Mouse (Mus musculus) ES-Bruce4 (cell line): Measurements from ENCODE around the gene Slc12a1.

Experiments used
- CTCF ChIP-seq: IDR thresholded peaks from one replicate; pipeline ENCODE4 v1.8.1; 2011; ENCODE audit warnings: low read depth, low read length
- EP300 ChIP-seq: IDR thresholded peaks from 2 replicates; pipeline ENCODE4 v1.6.1; 2011; ENCODE audit warnings: low read depth, low read length; ENCODE audit not compliant: insufficient read depth
- POLR2A ChIP-seq: IDR thresholded peaks from one replicate; pipeline ENCODE4 v1.8.1; 2011; ENCODE audit warnings: low read length; ENCODE audit not compliant: insufficient read depth

DNA sequence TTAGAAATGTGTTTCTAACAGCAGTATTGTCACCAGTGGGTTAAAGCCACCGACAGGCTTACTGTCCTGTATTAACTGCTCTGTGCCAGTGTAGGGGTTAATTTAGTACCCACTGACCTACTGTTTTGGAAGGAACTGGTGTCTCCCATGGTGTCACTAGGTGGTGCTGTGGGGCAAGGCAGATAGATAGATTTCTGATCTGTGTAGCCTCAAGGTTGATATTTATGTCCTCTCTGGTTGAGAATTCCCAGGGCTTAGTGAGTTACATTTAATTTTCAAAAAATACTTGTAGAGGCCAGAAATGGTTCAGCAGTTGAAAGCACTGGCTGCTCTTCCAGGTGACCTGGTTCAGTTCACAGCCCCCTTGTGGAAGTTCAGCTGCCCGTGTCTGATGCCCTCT is 100.0 kb downstream of the Slc12a1 start:
- TF ChIP-seq CTCF: no peak
- no peak for TF ChIP-seq POLR2A
- TF ChIP-seq EP300: no peak
